Mouse (Mus musculus): ENCODE results near the gene Gm11032.
"Not testable (repeated sequence)": the region's sequence is repeated elsewhere in the genome, so short reads cannot be mapped to it uniquely, and the experiment has no call there.

Gene Gm11032

GRCm38 (mm10) chr11:4620017-4620485, at the start of gene Gm11032:
Gene Gm11032, plus strand, starts transcription at chr11:4620067.
- no peak for DNase-seq (ENCODE audit: low read depth in 1 of 2, low spot score in 2 of 2)

- no peak for DNase-seq (ENCODE audit: low read depth in 1 of 2, low spot score in 2 of 2)
Measured at GRCm38 (mm10) chr11:4571491-4571901, 48.4 kb upstream of the Gm11032 start.

GRCm38 (mm10) chr11:4576090-4576732, 43.7 kb upstream of the Gm11032 start:
- not testable (repeated sequence) for DNase-seq (ENCODE audit: low read depth in 1 of 2, low spot score in 2 of 2)

- no peak for DNase-seq (ENCODE audit: low read depth in 1 of 2, low spot score in 2 of 2)
Measured at GRCm38 (mm10) chr11:4577079-4577478, 42.8 kb upstream of the Gm11032 start.

- no peak for DNase-seq (ENCODE audit: low read depth in 1 of 2, low spot score in 2 of 2)
Measured at GRCm38 (mm10) chr11:4578682-4579081, 41.2 kb upstream of the Gm11032 start.

- DNase-seq (ENCODE audit: low read depth in 1 of 2, low spot score in 2 of 2): no peak
Measured at GRCm38 (mm10) chr11:4591811-4592210, 28.1 kb upstream of the Gm11032 start.

- no peak for DNase-seq (ENCODE audit: low read depth in 1 of 2, low spot score in 2 of 2)
Measured at GRCm38 (mm10) chr11:4593491-4593848, 26.4 kb upstream of the Gm11032 start.

GRCm38 (mm10) chr11:4593849-4594607, 25.8 kb upstream of the Gm11032 start:
- peak in 1 of 2 experiments; percentile 30 for DNase-seq (ENCODE audit: low read depth in 1 of 2, low spot score in 2 of 2)

GRCm38 (mm10) chr11:4594608-4595500, 25.0 kb upstream of the Gm11032 start, which contains the start of gene Mtmr3:
Gene Mtmr3, minus strand, starts transcription at chr11:4594863.
- peak; percentile 85 to 96 for DNase-seq (ENCODE audit: low read depth in 1 of 2, low spot score in 2 of 2)

- no peak for DNase-seq (ENCODE audit: low read depth in 1 of 2, low spot score in 2 of 2)
Measured at GRCm38 (mm10) chr11:4598411-4598810, 21.5 kb upstream of the Gm11032 start.

GRCm38 (mm10) chr11:4599916-4600315, 20.0 kb upstream of the Gm11032 start:
- no peak for DNase-seq (ENCODE audit: low read depth in 1 of 2, low spot score in 2 of 2)

- no peak for DNase-seq (ENCODE audit: low read depth in 1 of 2, low spot score in 2 of 2)
Measured at GRCm38 (mm10) chr11:4601890-4602289, 18.0 kb upstream of the Gm11032 start.

- no peak for DNase-seq (ENCODE audit: low read depth in 1 of 2, low spot score in 2 of 2)
Measured at GRCm38 (mm10) chr11:4602691-4603441, 17.0 kb upstream of the Gm11032 start.

GRCm38 (mm10) chr11:4604441-4604840, 15.4 kb upstream of the Gm11032 start:
- DNase-seq (ENCODE audit: low read depth in 1 of 2, low spot score in 2 of 2): no peak

GRCm38 (mm10) chr11:4605414-4605813, 14.5 kb upstream of the Gm11032 start:
- no peak for DNase-seq (ENCODE audit: low read depth in 1 of 2, low spot score in 2 of 2)

- DNase-seq (ENCODE audit: low read depth in 1 of 2, low spot score in 2 of 2): no peak
Measured at GRCm38 (mm10) chr11:4606541-4606940, 13.3 kb upstream of the Gm11032 start.

- DNase-seq (ENCODE audit: low read depth in 1 of 2, low spot score in 2 of 2): no peak
Measured at GRCm38 (mm10) chr11:4611904-4612303, 8.0 kb upstream of the Gm11032 start.

- DNase-seq (ENCODE audit: low read depth in 1 of 2, low spot score in 2 of 2): no peak
Measured at GRCm38 (mm10) chr11:4620501-4621108, 738 bp downstream of the Gm11032 start.

- no peak for DNase-seq (ENCODE audit: low read depth in 1 of 2, low spot score in 2 of 2)
Measured at GRCm38 (mm10) chr11:4621866-4622265, 2.0 kb downstream of the Gm11032 start.

- DNase-seq (ENCODE audit: low read depth in 1 of 2, low spot score in 2 of 2): no peak
Measured at GRCm38 (mm10) chr11:4622442-4622986, 2.6 kb downstream of the Gm11032 start.
